Mouse (Mus musculus): ENCODE data around the gene Bcl6b. TPM values are rescaled to one million over a fixed set of nuclear protein-coding genes. Genes with fewer than 3 reads are reported as not detected.
A peak's percentile ranks its signal among the peaks of the same experiment; 100 is the strongest.

Bcl6b gene
- 7.1 and 8.2 TPM in 2 replicates for polyA plus RNA-seq (2016; fragmentation: Nextera tagmentation; extraction: Ambion mirVana)

DNA sequence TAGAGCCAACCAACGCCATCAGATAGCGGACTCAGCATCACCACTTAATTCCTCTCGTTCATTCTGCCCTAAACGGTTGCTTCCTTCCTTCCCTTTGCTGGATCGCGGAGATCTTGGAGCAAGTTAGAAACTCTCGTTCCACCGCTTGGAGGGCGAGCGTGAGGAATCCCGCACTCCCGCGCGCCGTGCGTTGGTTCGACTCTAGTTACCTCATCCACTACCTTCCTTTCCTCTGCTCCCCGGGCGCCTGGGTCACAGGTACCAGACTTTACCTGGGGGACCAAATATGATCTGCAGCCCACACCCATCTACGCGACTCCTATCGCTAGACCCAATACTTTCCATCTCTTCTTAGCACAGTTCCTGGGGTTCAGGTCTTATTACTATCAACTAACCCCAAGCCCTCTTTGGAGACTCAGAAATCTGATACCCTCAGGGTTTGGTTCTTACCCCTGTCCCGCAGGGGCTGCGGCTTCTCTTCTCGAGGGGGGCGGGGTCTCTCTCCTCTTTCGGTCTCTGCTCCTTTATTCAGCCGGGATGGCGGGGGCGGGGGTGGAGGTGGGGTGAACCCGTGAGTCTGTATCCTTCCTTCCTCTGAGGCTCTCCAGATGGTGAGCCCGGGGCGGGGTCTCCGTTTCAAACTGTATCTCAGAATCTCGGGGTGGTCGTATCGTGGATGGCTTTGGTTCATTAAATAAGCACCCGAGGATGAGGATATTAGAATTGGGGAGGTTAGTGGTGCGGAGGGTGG is at the start of gene Bcl6b:
Bcl6b (minus strand) TSS at position 539 of the 751 bp plus-strand sequence.
- peaks cover 53% of the 10 kb centered on the region for H3K4me1 ChIP-seq (replicated peaks)
- no peaks in the 10 kb centered on the region for H3K9me3 ChIP-seq
- no peak for ATAC-seq (ENCODE audit: insufficient number of reproducible peaks, insufficient read depth, low FRiP score, low TSS enrichment, low read depth)
- peaks cover 60% of the 10 kb centered on the region for H3K27me3 ChIP-seq
- peak within 1 kb of the TSS; percentile 49 for H3K4me2 ChIP-seq
- 2% methylated on average over 39 of the region's 39 CpGs for whole genome bisulfite sequencing
- H3K27ac ChIP-seq: peak within 1 kb of the TSS; percentile 42
- peak within 1 kb of the TSS; percentile 34 for H3K4me3 ChIP-seq (replicated peaks)
- peaks cover 1% of the 10 kb centered on the region for H3K36me3 ChIP-seq
- H3K9ac ChIP-seq (replicated peaks): peak within 1 kb of the TSS; percentile 44; the same call in 1 of the 2 replicates

- Histone ChIP-seq H3K36me3 (no peaks in the 10 kb centered on the region), H3K27ac (no peak overlapping the region), H3K9ac (replicated peaks) (no peak overlapping the region), H3K4me3 (replicated peaks) (no peak overlapping the region), H3K27me3 (no peaks in the 10 kb centered on the region), H3K4me2 (no peak overlapping the region), H3K9me3 (no peaks in the 10 kb centered on the region), H3K4me1 (replicated peaks) (no peaks in the 10 kb centered on the region)
- whole genome bisulfite sequencing: 81% methylated on average over 3 of the region's 3 CpGs
- ATAC-seq (ENCODE audit: insufficient number of reproducible peaks, insufficient read depth, low FRiP score, low TSS enrichment, low read depth): no peak
These were observed 49.4 kb upstream of the Bcl6b start for GRCm38 (mm10) chr11:70278961-70279360.

- H3K27ac ChIP-seq: no peak overlapping the region
- no peak for ATAC-seq (ENCODE audit: insufficient number of reproducible peaks, insufficient read depth, low FRiP score, low TSS enrichment, low read depth)
- no peaks in the 10 kb centered on the region for H3K9me3 ChIP-seq
- WGBS: 75% methylated on average over 7 of the region's 7 CpGs
- H3K36me3 ChIP-seq: no peaks in the 10 kb centered on the region
- H3K4me3 ChIP-seq (replicated peaks): no peak overlapping the region
- no peaks in the 10 kb centered on the region for H3K27me3 ChIP-seq
- H3K4me2 ChIP-seq: no peak overlapping the region
- no peaks in the 10 kb centered on the region for H3K4me1 ChIP-seq (replicated peaks)
- no peak overlapping the region for H3K9ac ChIP-seq (replicated peaks)
These were observed 42.0 kb upstream of the Bcl6b start for GRCm38 (mm10) chr11:70271641-70272040.

DNA sequence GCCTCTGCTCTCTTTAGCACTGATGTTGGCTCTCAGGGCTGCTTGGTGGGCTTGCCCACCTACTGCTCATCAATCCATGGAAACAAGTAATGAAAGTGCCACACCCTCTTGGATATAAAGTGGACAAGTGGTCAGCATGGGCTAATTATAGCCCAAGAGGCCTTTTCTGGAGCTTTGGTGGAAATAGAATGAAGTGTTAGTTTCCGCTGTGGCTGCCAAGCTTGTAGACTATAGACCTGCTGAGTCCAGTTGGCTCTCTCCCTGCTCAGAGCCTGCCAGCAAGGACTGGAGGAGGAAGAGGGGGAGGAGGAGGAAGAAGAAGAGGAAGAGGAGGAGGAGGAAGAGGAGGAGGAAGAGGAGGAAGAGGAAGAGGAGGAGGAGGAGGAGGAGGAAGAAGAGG is 36.8 kb upstream of the Bcl6b start:
- H3K9me3 ChIP-seq: no peaks in the 10 kb centered on the region
- ATAC-seq (ENCODE audit: insufficient number of reproducible peaks, insufficient read depth, low FRiP score, low TSS enrichment, low read depth): no peak
- no peak overlapping the region for H3K4me2 ChIP-seq
- H3K27me3 ChIP-seq: no peaks in the 10 kb centered on the region; the same call in 1 of the 2 replicates
- H3K27ac ChIP-seq: no peak overlapping the region
- WGBS: 85% methylated on average over 1 of the region's 1 CpGs
- H3K36me3 ChIP-seq: no peaks in the 10 kb centered on the region
- H3K9ac ChIP-seq (replicated peaks): no peak overlapping the region
- no peaks in the 10 kb centered on the region for H3K4me1 ChIP-seq (replicated peaks)
- no peak overlapping the region for H3K4me3 ChIP-seq (replicated peaks)

- Histone ChIP-seq H3K4me3 (replicated peaks) (no peak overlapping the region), H3K4me1 (replicated peaks) (no peaks in the 10 kb centered on the region), H3K36me3 (no peaks in the 10 kb centered on the region), H3K27ac (no peak overlapping the region), H3K9ac (replicated peaks) (no peak overlapping the region), H3K9me3 (no peaks in the 10 kb centered on the region), H3K27me3 (no peaks in the 10 kb centered on the region; the same call in 1 of the 2 replicates), H3K4me2 (no peak overlapping the region)
- ATAC-seq (ENCODE audit: insufficient number of reproducible peaks, insufficient read depth, low FRiP score, low TSS enrichment, low read depth): no peak
- 78% methylated on average over 4 of the region's 4 CpGs for WGBS
These were observed 36.2 kb upstream of the Bcl6b start for GRCm38 (mm10) chr11:70265819-70266218.

GRCm38 (mm10) chr11:70265252-70265651 is 35.7 kb upstream of the Bcl6b start:
- WGBS: 55% methylated on average over 3 of the region's 3 CpGs
- H3K9me3 ChIP-seq: no peaks in the 10 kb centered on the region
- no peak overlapping the region for H3K4me3 ChIP-seq (replicated peaks)
- H3K36me3 ChIP-seq: no peaks in the 10 kb centered on the region
- no peak overlapping the region for H3K4me2 ChIP-seq
- H3K9ac ChIP-seq (replicated peaks): no peak overlapping the region
- no peak overlapping the region for H3K27ac ChIP-seq
- ATAC-seq (ENCODE audit: insufficient number of reproducible peaks, insufficient read depth, low FRiP score, low TSS enrichment, low read depth): no peak
- no peaks in the 10 kb centered on the region; the same call in 1 of the 2 replicates for H3K27me3 ChIP-seq
- no peaks in the 10 kb centered on the region for H3K4me1 ChIP-seq (replicated peaks)

GRCm38 (mm10) chr11:70259035-70259434 is 29.4 kb upstream of the Bcl6b start:
- peaks cover 32% of the 10 kb centered on the region for H3K27me3 ChIP-seq
- WGBS: 93% methylated on average over 4 of the region's 4 CpGs
- H3K27ac ChIP-seq: no peak overlapping the region
- H3K9ac ChIP-seq (replicated peaks): no peak overlapping the region
- ATAC-seq (ENCODE audit: insufficient number of reproducible peaks, insufficient read depth, low FRiP score, low TSS enrichment, low read depth): no peak
- no peak overlapping the region for H3K4me3 ChIP-seq (replicated peaks)
- H3K4me2 ChIP-seq: no peak overlapping the region
- H3K9me3 ChIP-seq: no peaks in the 10 kb centered on the region
- peaks cover 12% of the 10 kb centered on the region; the same call in 1 of the 2 replicates for H3K4me1 ChIP-seq (replicated peaks)
- H3K36me3 ChIP-seq: no peaks in the 10 kb centered on the region

DNA sequence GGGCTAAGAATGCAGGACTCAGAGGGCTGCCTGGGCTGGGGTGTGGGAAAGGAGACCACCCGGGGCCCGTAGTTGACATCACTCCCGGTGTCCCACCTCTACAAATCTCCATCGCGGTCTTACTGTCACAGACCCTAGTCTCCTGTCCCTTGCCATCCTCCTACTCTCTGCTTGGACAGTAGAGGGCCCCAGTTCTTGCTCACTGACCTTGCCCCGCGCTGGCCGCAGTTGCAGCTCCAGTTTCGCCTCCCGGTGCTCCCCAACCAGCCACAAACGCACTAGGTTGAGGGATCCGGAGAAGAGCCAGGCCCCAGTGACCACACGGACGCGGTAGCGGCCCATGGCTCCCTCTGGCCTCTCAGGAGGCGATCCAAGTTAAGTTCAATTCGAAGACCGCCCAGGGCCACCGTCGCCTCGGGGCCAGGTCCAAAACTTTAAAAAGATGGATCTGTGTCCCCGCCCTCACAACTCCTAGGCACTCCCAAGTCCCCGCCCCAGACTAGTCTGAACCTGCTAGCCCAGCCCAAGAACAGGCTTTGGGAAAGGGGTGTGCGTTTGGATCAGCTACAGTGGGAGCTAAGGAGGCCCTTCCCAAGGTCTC is 25.4 kb upstream of the Bcl6b start, which contains the start of gene Alox12:
Alox12 (minus strand) TSS at position 423 of the 601 bp plus-strand sequence.
- H3K4me2 ChIP-seq: peak within 1 kb of the TSS; percentile 60
- no peaks in the 10 kb centered on the region for H3K9me3 ChIP-seq
- no peaks in the 10 kb centered on the region for H3K36me3 ChIP-seq
- H3K4me1 ChIP-seq (replicated peaks): peaks cover 12% of the 10 kb centered on the region
- ATAC-seq (ENCODE audit: insufficient number of reproducible peaks, insufficient read depth, low FRiP score, low TSS enrichment, low read depth): no peak
- under 1% methylated on average over 25 of the region's 25 CpGs for WGBS
- H3K27ac ChIP-seq: no peak within 1 kb of the TSS
- H3K27me3 ChIP-seq: peaks cover 72% of the 10 kb centered on the region
- H3K4me3 ChIP-seq (replicated peaks): peak within 1 kb of the TSS; percentile 35
- peak within 1 kb of the TSS; percentile 40 for H3K9ac ChIP-seq (replicated peaks)

DNA sequence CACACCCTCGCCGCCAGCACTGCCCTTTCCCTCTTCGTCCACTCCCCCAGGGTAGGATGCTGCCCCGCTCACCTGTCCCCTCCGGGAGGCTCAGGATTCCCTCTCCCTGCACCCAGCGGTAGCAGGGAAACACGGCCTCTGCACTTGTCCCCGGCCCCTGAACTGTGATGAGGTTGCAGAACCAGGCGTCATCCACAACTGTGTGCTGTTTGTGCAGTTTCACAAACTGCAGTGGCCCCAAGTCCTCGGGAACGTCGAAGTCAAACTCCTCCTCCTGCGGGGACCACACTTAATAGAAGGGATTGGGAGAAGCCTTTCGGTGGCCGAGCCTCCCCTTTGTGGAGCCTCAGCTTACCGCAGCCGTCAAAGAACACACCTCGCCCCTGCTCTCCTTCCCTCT is 24.7 kb upstream of the Bcl6b start:
- peak overlapping the region; percentile 35 for H3K4me3 ChIP-seq (replicated peaks)
- H3K9me3 ChIP-seq: no peaks in the 10 kb centered on the region
- no peak for ATAC-seq (ENCODE audit: insufficient number of reproducible peaks, insufficient read depth, low FRiP score, low TSS enrichment, low read depth)
- H3K9ac ChIP-seq (replicated peaks): peak overlapping the region; percentile 40; the same call in 1 of the 2 replicates
- H3K36me3 ChIP-seq: no peaks in the 10 kb centered on the region
- H3K27ac ChIP-seq: no peak overlapping the region
- H3K4me1 ChIP-seq (replicated peaks): peaks cover 12% of the 10 kb centered on the region
- 6% methylated on average over 18 of the region's 18 CpGs for WGBS
- H3K4me2 ChIP-seq: peak overlapping the region; percentile 60
- peaks cover 79% of the 10 kb centered on the region for H3K27me3 ChIP-seq

- ATAC-seq (ENCODE audit: insufficient number of reproducible peaks, insufficient read depth, low FRiP score, low TSS enrichment, low read depth): no peak
- peaks cover 82% of the 10 kb centered on the region for H3K27me3 ChIP-seq
- no peaks in the 10 kb centered on the region for H3K36me3 ChIP-seq
- peaks cover 12% of the 10 kb centered on the region for H3K4me1 ChIP-seq (replicated peaks)
- no peak overlapping the region for H3K4me2 ChIP-seq
- H3K27ac ChIP-seq: no peak overlapping the region
- H3K9ac ChIP-seq (replicated peaks): no peak overlapping the region
- H3K4me3 ChIP-seq (replicated peaks): no peak overlapping the region
- H3K9me3 ChIP-seq: no peaks in the 10 kb centered on the region
- WGBS: 84% methylated on average over 8 of the region's 8 CpGs
These were observed 22.3 kb upstream of the Bcl6b start for GRCm38 (mm10) chr11:70251853-70252252.

GRCm38 (mm10) chr11:70250150-70250549 is 20.6 kb upstream of the Bcl6b start:
- H3K27me3 ChIP-seq: peaks cover 74% of the 10 kb centered on the region
- no peak for ATAC-seq (ENCODE audit: insufficient number of reproducible peaks, insufficient read depth, low FRiP score, low TSS enrichment, low read depth)
- 74% methylated on average over 11 of the region's 11 CpGs for WGBS

More at GRCm38 (mm10) chr11:70250150-70250549, 20.6 kb upstream of the Bcl6b start:
- peaks cover 10% of the 10 kb centered on the region for H3K4me1 ChIP-seq (replicated peaks)
- H3K9ac ChIP-seq (replicated peaks): no peak overlapping the region
- H3K4me2 ChIP-seq: no peak overlapping the region
- H3K4me3 ChIP-seq (replicated peaks): no peak overlapping the region
- H3K27ac ChIP-seq: no peak overlapping the region
- H3K36me3 ChIP-seq: no peaks in the 10 kb centered on the region
- H3K9me3 ChIP-seq: no peaks in the 10 kb centered on the region
